ENCODE assay signal across 15 mouse cellular contexts in genomic region chr1:131003037-131003922, GRCm38 (mm10). TPM values are rescaled to one million over a fixed set of nuclear protein-coding genes. Genes with fewer than 3 reads are reported as not detected.
DNase-seq lines count a peak whose midpoint lies in the region; ATAC-seq and TF ChIP-seq lines count a peak whose summit lies in the region.
"Had no signal": no experiment of that assay in that cellular context is flagged by ENCODE, and none has a peak within 500 bp of the region (broad histone marks: within the 10 kb centered on the region; RNA-seq: fewer than 3 reads in every experiment).

No protein-coding gene starts in this region.

- no peaks in the 10 kb centered on the region for H3K9me3 ChIP-seq in kidney, embryonic 15.5 days (replicated peaks)
- no peaks in the 10 kb centered on the region for H3K9me3 ChIP-seq in heart, embryonic 15.5 days (replicated peaks)
- no peaks in the 10 kb centered on the region for H3K9me3 ChIP-seq in liver, embryonic 14.5 days (ENCODE audit: control insufficient read depth, low read length)
- H3K9me3 ChIP-seq in intestine, postnatal 0 days (ENCODE audit: control insufficient read depth) = no peaks in the 10 kb centered on the region
- H3K9me3 ChIP-seq: midbrain, embryonic 12.5 days had no signal

- no peak for TF ChIP-seq CTCF in liver, embryonic 14.5 days (IDR thresholded peaks at IDR 0.05; ENCODE audit: low read depth)
- TF ChIP-seq CTCF in intestine, postnatal 0 days (IDR thresholded peaks at IDR 0.05; ENCODE audit: low read depth) = no peak

- H3K36me3 ChIP-seq in kidney, embryonic 15.5 days = no peaks in the 10 kb centered on the region
- H3K36me3 ChIP-seq in heart, embryonic 15.5 days = no peaks in the 10 kb centered on the region
- H3K36me3 ChIP-seq in liver, embryonic 14.5 days (replicated peaks; ENCODE audit: control insufficient read depth, insufficient read depth, low read depth) = no peaks in the 10 kb centered on the region
- no peaks in the 10 kb centered on the region for H3K36me3 ChIP-seq in intestine, postnatal 0 days (ENCODE audit: control insufficient read depth, insufficient read depth)
- H3K36me3 ChIP-seq: midbrain, embryonic 12.5 days had no signal

- H3K27ac ChIP-seq in kidney, embryonic 15.5 days = no peak overlapping the region
- H3K27ac ChIP-seq in heart, embryonic 15.5 days = peak overlapping the region; percentile 64
- no peak overlapping the region for H3K27ac ChIP-seq in liver, embryonic 14.5 days
- no peak overlapping the region for H3K27ac ChIP-seq in intestine, postnatal 0 days (ENCODE audit: low read depth, low read length)
- H3K27ac ChIP-seq: midbrain, embryonic 12.5 days had no signal

- DNase-seq in kidney, adult 8-10 months = no peak
- peak; percentile 13 for DNase-seq in embryo, embryonic 11.5 days (ENCODE audit: low read depth, low spot score)
- DNase-seq in liver, embryonic 14.5 days (ENCODE audit: low read depth in 3 of 3, low spot score in 3 of 3) = no peak
- DNase-seq in cerebellum, postnatal 36 days = no peak
- no peak for DNase-seq in retina, embryonic 14.5 days (ENCODE audit: low spot score)
- DNase-seq: adrenal gland, adult 2 months; cerebellum, adult 9-10 months had no signal

- no peak for TF ChIP-seq EP300 in liver, embryonic 14.5 days (IDR thresholded peaks at IDR 0.05; ENCODE audit: low read depth)

- H3K4me1 ChIP-seq in kidney, embryonic 15.5 days = peaks cover 6% of the 10 kb centered on the region; the same call in 1 of the 2 replicates
- peaks cover 7% of the 10 kb centered on the region for H3K4me1 ChIP-seq in heart, embryonic 15.5 days (replicated peaks)
- H3K4me1 ChIP-seq in liver, embryonic 14.5 days (replicated peaks; ENCODE audit: control insufficient read depth in 2 of 2, insufficient read depth in 2 of 2, low read length in 1 of 2) = no peaks in the 10 kb centered on the region
- no peaks in the 10 kb centered on the region for H3K4me1 ChIP-seq in intestine, postnatal 0 days (replicated peaks; ENCODE audit: control insufficient read depth, insufficient read depth, low read length)
- H3K4me1 ChIP-seq: midbrain, embryonic 12.5 days had no signal

- no peak for ATAC-seq in kidney, embryonic 15.5 days (replicated peaks; ENCODE audit: low FRiP score)
- ATAC-seq in heart, embryonic 15.5 days (replicated peaks; ENCODE audit: insufficient number of reproducible peaks, insufficient read depth, low FRiP score, low read depth) = peak; percentile 83
- ATAC-seq in liver, embryonic 14.5 days (ENCODE audit: insufficient read depth) = peak; percentile 35; the same call in 1 of the 2 replicates
- ATAC-seq in intestine, postnatal 0 days = no peak

- H3K4me2 ChIP-seq in kidney, embryonic 15.5 days = 0 out of 2 replicates have a peak overlapping the region, but pooled peaks have one; percentile 3
- peak overlapping the region; percentile 19; the same call in 1 of the 2 replicates for H3K4me2 ChIP-seq in heart, embryonic 15.5 days
- no peak overlapping the region for H3K4me2 ChIP-seq in liver, embryonic 14.5 days (ENCODE audit: low read depth)
- H3K4me2 ChIP-seq in intestine, postnatal 0 days (replicated peaks; ENCODE audit: low read depth) = no peak overlapping the region
- H3K4me2 ChIP-seq: midbrain, embryonic 12.5 days had no signal

- 62% methylated on average over 17 of the region's 17 CpGs for WGBS in kidney, embryonic 15.5 days
- WGBS in heart, embryonic 15.5 days = 42% methylated on average over 17 of the region's 17 CpGs
- WGBS in liver, embryonic 14.5 days (ENCODE audit: insufficient replicate concordance) = 44% methylated on average over 17 of the region's 17 CpGs
- 59% methylated on average over 17 of the region's 17 CpGs for WGBS in intestine, postnatal 0 days

- no peaks in the 10 kb centered on the region for H3K27me3 ChIP-seq in kidney, embryonic 15.5 days
- H3K27me3 ChIP-seq in heart, embryonic 15.5 days = no peaks in the 10 kb centered on the region
- H3K27me3 ChIP-seq in liver, embryonic 14.5 days (ENCODE audit: control insufficient read depth, insufficient read depth, low read length) = no peaks in the 10 kb centered on the region
- H3K27me3 ChIP-seq in intestine, postnatal 0 days (replicated peaks; ENCODE audit: control insufficient read depth, insufficient read depth, low read length) = no peaks in the 10 kb centered on the region
- H3K27me3 ChIP-seq: midbrain, embryonic 12.5 days had no signal

- no peak overlapping the region for H3K4me3 ChIP-seq in kidney, embryonic 15.5 days (replicated peaks)
- no peak overlapping the region for H3K4me3 ChIP-seq in heart, embryonic 15.5 days
- no peak overlapping the region for H3K4me3 ChIP-seq in liver, embryonic 14.5 days (ENCODE audit: insufficient read depth in 1 of 2, low read depth in 2 of 2, low read length in 2 of 2)
- H3K4me3 ChIP-seq in intestine, postnatal 0 days (ENCODE audit: low read depth, low read length) = no peak overlapping the region
- H3K4me3 ChIP-seq: midbrain, embryonic 12.5 days had no signal

- no peak overlapping the region for H3K9ac ChIP-seq in kidney, embryonic 15.5 days
- H3K9ac ChIP-seq in heart, embryonic 15.5 days = no peak overlapping the region
- H3K9ac ChIP-seq in liver, embryonic 14.5 days (replicated peaks) = no peak overlapping the region
- no peak overlapping the region for H3K9ac ChIP-seq in intestine, postnatal 0 days (ENCODE audit: low read depth, low read length)
- H3K9ac ChIP-seq: midbrain, embryonic 12.5 days had no signal

RNA-seq across cellular contexts. Expression of gene Il10, which starts 16.4 kb away (rescaled TPM):
- polyA plus RNA-seq in kidney, embryonic 15.5 days (2015; fragmentation: Nextera tagmentation; extraction: Ambion mirVana) = not detected in 2 replicates
- polyA plus RNA-seq in heart, embryonic 15.5 days (2015; fragmentation: Nextera tagmentation; extraction: Ambion mirVana) = 0.42 TPM in 1 of 2 replicates, not detected in the other
- 0.03 TPM in 2 replicates for polyA plus RNA-seq in liver, embryonic 14.5 days (2012; rRNA removed)
- polyA plus RNA-seq in liver, embryonic 14.5 days (2014; fragmentation: Nextera tagmentation; extraction: Ambion mirVana) = not detected in 2 replicates
- polyA plus RNA-seq in intestine, postnatal 0 days (2015; fragmentation: Nextera tagmentation; extraction: Ambion mirVana) = not detected in 2 replicates
- polyA plus RNA-seq: adrenal gland, adult 2 months; C2C12; forebrain, embryonic 11.5 days; intestine, embryonic 14.5 days; midbrain, embryonic 12.5 days; stomach, embryonic 16.5 days had no signal

Comparison
In these comparisons a context has a peak if more than half of its experiments do, and no peak if none do; other contexts are left out.
1. ATAC-seq: peak in heart, embryonic 15.5 days (single experiment) and liver, embryonic 14.5 days (single experiment); none in kidney, embryonic 15.5 days (single experiment) and intestine, postnatal 0 days (single experiment).
2. H3K4me2 ChIP-seq: peak in kidney, embryonic 15.5 days (single experiment) and heart, embryonic 15.5 days (single experiment); none in liver, embryonic 14.5 days (single experiment) and intestine, postnatal 0 days (single experiment).